Mouse (Mus musculus): ENCODE results near the gene Pprc1. TPM values are rescaled to one million over a fixed set of nuclear protein-coding genes. Genes with fewer than 3 reads are reported as not detected.

The Pprc1 gene
- 17.3 and 17.7 TPM in 2 replicates for polyA plus RNA-seq (2015; fragmentation: Nextera tagmentation; extraction: Ambion mirVana)

DNA sequence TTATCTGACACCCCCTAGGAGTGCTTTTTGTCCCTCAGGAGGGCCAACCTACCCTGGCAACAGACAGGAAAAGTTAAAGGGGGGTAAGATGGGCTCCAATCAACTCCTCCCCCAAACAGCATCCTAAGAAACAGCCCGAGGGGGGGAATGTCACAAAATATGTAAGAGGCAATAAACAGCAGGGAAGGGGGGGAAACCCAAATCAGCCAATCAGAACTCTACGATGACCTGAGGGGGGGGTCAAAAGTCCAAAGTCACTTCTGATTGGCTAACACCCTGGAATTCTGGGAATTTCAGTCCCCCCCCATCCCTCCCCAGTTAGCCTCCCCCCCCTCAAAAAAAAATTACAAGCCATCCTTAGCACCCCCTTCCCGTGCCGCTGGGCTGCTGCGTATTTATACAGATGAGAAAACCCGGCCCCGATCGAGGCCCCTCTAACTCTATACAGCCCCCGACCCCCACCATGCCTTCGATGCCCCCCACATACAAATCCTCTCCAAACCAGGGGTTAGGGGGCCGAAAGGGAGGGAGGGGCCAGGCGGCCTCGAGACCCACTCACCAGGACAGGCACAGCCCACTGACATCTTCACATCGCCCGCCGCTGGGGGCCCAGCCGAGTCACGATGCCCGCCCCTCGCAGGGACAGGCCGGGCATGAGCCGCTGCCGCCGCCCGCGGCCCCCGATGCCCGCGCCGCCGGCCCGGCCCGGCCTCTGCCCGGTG is at the start of gene Pprc1:
Gene Pprc1 (plus strand): TSS at position 616 of the 722 bp plus-strand sequence.

DNA sequence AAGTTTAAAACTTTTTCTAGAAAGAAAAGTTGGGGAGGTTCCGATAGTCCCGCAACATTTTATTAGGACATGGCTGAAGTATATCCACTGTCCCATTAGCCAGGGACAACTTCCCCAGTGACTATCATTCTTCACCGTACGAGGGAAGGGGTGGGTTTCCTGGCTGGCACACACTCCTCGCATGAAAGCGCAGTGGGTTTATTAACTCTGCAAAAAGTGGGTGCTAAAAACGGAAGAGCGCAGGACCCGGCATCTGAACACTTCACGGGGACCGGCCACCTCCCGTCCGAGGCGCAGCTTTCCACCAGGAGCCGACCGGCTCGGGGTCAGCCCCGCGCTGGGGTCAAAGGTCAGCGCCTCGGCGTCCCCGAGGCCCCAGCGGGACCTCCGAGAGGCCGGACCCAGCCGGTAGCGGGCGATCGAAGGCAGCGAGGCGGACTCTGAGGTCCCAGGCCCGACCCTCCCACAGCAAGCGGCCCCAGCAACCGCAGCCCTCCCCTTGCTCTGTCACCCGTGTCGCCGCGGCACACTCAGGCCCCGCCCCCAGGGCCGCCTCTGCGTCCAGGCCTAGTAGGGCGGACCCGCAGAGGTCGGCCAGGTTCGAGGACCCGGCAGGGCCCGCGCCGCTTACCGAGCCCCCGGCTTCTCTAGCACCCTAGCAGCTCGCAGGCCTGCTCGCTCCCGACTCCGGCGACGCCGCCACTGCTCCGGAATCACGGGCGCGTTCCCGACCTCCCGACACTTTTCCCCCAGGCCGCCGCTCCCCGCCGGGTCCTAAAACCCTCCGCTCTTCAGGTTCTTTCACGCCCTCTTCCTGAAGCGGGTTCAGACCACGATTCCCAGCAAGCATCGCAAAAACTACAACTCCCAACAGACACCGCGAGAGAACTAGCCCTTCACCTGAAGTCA is 46.6 kb upstream of the Pprc1 start, which contains the start of gene Armh3:
Gene Armh3 (minus strand): TSS at position 704 of the 909 bp plus-strand sequence.

DNA sequence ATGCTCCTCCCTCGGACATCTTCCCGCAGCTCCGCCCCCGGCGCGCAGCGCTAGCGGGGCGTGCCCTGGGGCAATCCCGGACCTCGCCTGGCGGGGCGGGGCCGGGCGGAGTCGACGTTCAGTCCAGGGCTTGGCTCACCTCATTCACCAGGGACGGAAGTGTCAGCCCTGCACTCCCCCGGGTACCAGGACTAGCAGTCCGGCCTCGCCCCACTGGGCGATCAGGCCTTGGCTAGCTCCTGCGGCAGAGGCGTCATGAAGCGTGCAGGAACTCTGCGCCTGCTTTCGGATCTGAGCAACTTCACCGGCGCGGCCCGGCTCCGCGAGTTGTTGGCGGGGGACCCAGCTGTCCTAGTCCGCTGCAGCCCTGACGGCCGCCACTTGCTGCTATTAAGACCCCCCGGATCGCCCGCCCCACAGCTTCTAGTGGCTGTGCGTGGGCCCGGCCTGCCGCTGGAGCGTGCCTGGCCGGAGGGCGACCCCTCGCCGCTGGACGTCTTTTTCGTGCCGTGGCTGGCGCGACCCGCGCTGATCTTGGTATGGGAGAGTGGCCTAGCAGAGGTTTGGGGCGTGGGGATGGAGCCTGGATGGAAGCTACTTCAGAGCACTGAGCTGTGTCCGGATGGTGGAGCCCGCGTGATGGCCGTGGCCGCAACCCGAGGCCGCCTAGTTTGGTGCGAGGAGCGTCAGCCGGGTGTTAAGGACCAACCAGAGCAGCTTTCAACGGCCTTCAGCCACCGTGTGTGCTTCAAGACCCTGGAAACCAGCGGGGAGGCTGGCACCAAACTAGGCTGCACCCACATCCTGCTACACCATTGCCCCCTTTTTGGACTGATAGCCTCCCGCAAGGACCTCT is 41.1 kb upstream of the Pprc1 start, which contains the start of gene Hps6:
Gene Hps6 (plus strand): TSS at position 138 of the 856 bp plus-strand sequence.

DNA sequence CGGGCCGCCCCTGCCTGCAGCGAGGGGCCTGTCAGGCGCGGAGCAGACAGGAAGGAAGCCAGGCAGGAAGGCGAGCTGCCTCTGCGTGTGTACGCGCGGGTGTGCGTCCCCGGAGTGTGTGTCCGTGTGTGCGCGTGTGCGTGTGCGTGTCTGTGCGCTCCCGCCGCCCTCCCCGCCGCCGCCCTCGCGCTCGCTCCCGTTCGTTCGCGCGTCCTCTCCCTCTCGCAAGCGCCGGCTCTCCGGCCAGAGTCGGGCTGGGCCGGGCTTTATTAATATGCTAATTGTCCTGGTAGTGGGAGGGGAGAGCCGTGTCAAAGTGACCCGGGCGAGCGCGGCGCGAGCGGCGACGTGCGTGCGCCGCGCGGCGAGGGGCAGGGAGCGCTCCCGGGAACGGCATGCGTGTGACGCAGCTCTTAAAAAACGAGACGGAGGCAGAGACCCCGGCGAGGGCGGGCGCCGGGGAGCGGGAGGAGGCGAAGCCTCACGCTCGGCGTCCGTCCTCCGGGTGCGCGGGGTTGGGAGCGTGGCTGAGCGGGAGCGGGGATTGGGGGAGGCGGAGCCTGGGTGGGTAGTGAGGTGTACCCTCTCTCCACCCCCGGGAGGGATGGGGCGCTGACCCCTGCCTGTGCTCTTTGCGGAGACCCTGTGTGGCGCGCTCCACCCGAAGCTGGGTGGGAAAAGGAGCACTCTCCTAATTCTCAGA is 458 bp downstream of the Pprc1 start, which contains the start of gene Ldb1:
Gene Ldb1 (minus strand): TSS at position 222 of the 703 bp plus-strand sequence.

DNA sequence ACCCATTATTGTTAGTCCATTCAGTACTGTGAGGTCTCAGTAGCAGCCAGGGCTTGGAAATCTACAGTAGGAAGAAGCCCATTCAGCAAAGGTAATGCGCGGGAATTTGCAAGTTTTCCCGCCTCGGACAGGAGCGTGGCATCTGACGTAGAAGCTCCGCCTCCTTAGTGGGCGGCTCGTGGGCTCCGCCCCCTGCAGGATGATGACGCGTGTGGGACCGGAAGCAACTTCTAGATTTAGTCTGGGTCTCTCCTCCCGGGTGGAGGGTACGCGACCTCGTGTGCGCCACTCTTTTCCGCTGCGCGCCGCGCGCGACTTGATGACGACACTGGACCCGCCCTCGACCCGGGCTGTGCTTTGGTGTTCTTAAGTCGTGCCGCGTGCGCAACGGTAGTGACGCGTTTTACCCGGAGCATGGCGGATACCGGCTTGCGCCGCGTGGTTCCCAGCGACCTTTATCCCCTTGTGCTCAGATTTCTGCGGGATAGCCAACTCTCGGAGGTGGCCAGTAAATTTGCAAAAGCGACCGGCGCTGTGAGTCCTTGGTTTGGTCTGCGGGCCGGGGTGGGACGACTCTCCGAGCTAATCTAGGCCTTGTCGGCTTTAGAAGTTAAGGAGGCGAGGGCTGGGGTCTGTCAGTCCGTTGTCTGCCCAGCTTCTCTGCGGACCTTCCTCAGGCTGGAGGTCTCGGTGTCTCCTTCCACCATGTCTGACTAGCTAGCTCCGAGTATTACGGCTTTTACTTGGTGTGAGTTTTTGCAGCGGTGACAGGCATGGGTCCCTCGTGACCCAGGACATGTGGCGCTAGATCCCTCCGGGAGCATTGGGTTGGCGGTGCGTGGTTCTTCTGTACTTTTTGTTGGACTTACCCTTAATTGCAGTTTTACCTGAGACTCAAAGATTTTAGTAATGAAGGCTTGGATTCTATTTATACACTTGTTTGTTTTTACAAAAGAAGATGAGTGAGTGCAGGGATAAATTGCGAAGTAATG is 31.2 kb downstream of the Pprc1 start, which contains the start of gene Nolc1:
Gene Nolc1 (plus strand): TSS at position 248 of the 992 bp plus-strand sequence.

Other genes starting within 250 kb of the Pprc1 start
- gene Kcnip2, start 228.8 kb upstream of the Pprc1 start, polyA plus RNA-seq (2015; fragmentation: Nextera tagmentation; extraction: Ambion mirVana), result 0.11 and 0.19 TPM in 2 replicates
- 8.2 and 8.4 TPM in 2 replicates for gene Armh3, start 46.4 kb upstream of the Pprc1 start, polyA plus RNA-seq (2015; fragmentation: Nextera tagmentation; extraction: Ambion mirVana)
- gene Hps6, start 41.4 kb upstream of the Pprc1 start, polyA plus RNA-seq (2015; fragmentation: Nextera tagmentation; extraction: Ambion mirVana), result 6.8 and 7.1 TPM in 2 replicates
- gene Ldb1, start 328 bp downstream of the Pprc1 start, polyA plus RNA-seq (2015; fragmentation: Nextera tagmentation; extraction: Ambion mirVana), result 58.5 and 61.3 TPM in 2 replicates
- 34.3 and 39.9 TPM in 2 replicates for gene Nolc1, start 31.0 kb downstream of the Pprc1 start, polyA plus RNA-seq (2015; fragmentation: Nextera tagmentation; extraction: Ambion mirVana)
- not detected in 2 replicates for gene Elovl3, start 87.0 kb downstream of the Pprc1 start, polyA plus RNA-seq (2015; fragmentation: Nextera tagmentation; extraction: Ambion mirVana)
- gene Pitx3, start 103.4 kb downstream of the Pprc1 start, polyA plus RNA-seq (2015; fragmentation: Nextera tagmentation; extraction: Ambion mirVana), result 0.18 TPM in 1 of 2 replicates, not detected in the other
- gene Gbf1, start 107.6 kb downstream of the Pprc1 start, polyA plus RNA-seq (2015; fragmentation: Nextera tagmentation; extraction: Ambion mirVana), result 37.8 and 42.8 TPM in 2 replicates